Mouse (Mus musculus) liver, embryonic 14.5 days (tissue): Measurements from ENCODE around the gene Tbc1d22a.

Experiments used
- CTCF ChIP-seq: IDR thresholded peaks from 2 replicates; pipeline ENCODE4 v1.5.1; 2016; ENCODE audit warnings: antibody characterized with exemption, low read depth, control low read depth
- EP300 ChIP-seq: IDR thresholded peaks from 2 replicates; pipeline ENCODE4 v1.6.1; 2016; ENCODE audit warnings: antibody characterized with exemption, low read depth

DNA sequence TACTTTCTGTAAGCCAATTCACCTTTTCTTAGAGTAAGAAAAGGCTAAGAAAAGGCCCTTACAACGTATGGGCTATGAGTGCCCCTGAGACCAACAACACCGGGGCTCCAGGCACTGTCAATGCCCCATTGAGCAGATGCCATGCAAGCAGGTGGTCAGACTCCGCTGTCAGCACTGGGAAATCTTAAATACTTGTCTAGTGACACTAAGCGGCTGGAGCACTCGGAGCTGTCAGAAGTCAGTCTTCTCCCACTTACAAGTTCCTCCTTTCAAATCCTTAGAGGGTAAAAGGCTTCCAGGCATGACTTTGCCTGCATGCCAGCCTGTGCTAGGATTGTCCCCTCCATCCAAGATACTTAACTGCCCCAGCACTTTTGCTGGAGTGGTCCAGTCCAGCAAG lies 268.1 kb downstream of the Tbc1d22a start:
- no peak for TF ChIP-seq CTCF
- no peak for TF ChIP-seq EP300
